Mouse (Mus musculus) embryonic fibroblast, embryonic 13.5 days (primary cell): ENCODE results near the gene Phactr1.

Source experiments
- CTCF ChIP-seq: IDR thresholded peaks from 2 replicates; pipeline ENCODE4 v1.5.1; 2011; ENCODE audit warnings: mild to moderate bottlenecking, control low read depth, low read length, moderate library complexity, borderline replicate concordance; ENCODE audit not compliant: insufficient read depth
- POLR2A ChIP-seq: IDR thresholded peaks from 2 replicates; pipeline ENCODE4 v1.6.1; 2011; ENCODE audit warnings: low read depth, mild to moderate bottlenecking, control low read depth, low read length, moderate library complexity

DNA sequence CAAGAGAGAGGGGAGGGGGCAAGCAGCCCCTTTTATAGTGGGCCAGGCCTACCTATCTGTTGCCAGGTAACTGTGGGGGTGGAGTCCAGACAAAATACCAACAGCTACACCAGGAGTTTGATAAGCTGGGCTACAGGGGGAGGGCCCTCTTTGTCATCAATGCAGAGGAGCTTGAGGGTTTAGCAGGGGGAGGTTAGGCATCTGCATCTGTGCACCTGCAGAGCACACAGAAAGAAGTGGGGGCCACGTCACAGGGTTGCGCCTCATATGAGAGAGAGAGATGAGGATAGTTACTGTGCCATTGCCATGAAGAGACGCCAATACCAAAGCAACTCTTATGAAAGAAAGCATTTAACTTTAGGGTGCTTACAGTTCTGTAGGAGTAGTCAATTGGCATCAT is 496.3 kb downstream of the Phactr1 start:
- TF ChIP-seq POLR2A (no peak), CTCF (no peak)
